Mouse (Mus musculus) frontal cortex, postnatal 14 days (tissue): ENCODE measurements at regions not wholly inside any gene's neighbourhood (a gene's known extent, or its start where the extent isn't known, plus 50 kb on each side); places are given as distances from the start of the nearest gene placed in this dataset.

Experiments
- DNase-seq, 2 experiments: peaks; one replicate each; pipeline ENCODE4 v3.0.0; 2022; ENCODE audit warnings: low spot score in 2 of 2

GRCm38 (mm10) chr15:61927385-61928120, 1004.7 kb upstream of the A1bg start:
- DNase-seq: no peak

DNA sequence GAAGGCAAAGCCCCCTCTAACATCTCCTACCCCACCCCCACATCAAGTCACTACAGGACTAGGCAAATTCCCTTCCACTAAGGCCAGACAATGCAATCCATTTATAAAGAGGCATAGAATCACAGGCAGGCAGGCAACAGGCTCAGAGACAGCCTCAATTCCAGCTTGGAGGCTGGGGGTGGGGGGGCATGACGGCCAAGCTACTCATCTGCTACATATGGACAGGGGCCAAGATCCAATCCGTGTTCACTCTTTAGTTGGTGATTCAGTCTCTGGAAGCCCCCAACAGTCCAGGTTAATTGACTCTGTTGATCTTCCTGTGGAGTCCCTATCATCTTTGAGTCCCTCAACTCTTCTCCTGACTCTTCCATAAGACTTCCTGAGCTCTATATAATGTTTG, 997.2 kb upstream of the A1bg start:
- no peak for DNase-seq

- DNase-seq: no peak
These were observed 990.8 kb upstream of the A1bg start for GRCm38 (mm10) chr15:61913546-61914160.

- no peak for DNase-seq
These were observed 982.5 kb upstream of the A1bg start for GRCm38 (mm10) chr15:61905165-61905845.

DNA sequence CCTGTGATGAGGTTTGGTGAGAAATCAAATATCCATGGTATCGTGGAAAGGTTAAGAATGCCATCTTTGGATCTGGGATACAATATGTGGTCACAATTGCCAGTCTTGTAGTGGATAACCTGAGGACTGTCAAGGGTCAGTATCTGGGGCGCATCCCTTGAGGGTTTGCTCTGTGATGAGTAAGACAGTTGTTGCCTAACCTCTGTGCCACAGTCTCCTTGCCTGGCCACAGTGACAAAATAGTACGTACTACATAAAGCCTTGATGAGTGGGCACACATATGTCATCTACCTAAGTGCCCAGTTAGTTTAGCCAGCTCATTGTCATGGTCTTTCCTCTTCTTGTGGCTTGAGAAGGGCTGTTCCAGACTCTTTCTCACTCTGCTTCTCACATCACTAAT, 977.0 kb upstream of the A1bg start:
- no peak for DNase-seq

- no peak for DNase-seq
These were observed 974.8 kb upstream of the A1bg start for GRCm38 (mm10) chr15:61897566-61897965.

DNA sequence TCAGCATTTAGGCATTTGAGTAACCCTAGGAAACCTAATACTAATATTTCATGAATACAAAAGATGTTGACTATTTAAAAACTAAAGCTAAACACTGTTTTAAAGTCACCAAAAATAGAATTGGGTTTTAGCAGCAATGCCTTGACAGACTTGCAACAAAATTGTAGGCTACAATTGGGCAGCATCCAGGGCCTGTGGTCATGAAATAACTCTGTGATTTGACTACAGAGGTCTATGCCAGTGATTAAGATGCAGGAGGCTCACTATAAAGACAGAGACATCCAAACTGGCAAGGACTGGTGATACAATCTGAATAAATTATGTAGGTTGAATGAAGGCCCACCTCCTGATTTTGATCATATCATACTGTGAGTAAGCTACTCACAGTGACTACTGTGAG, 967.5 kb upstream of the A1bg start:
- DNase-seq: no peak

GRCm38 (mm10) chr15:61888569-61889326, 965.9 kb upstream of the A1bg start:
- DNase-seq: no peak

DNA sequence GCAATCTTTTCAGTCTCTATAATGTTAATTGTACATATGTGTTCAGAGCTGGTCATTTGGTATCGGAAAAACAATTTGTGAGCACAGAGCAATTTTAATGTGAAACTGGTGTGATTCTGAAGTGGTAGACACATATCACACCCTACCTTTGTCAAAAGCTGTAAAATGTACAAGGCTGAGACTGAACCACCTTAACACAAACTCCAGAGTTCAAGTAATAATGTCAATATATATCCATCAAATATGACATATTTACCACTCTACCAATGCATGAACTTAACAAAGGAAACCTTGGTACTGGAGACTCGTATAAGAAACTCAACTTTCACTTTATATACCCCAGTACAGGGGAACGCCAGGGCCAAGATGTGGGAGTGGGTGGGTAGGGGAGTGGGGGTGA, 956.6 kb upstream of the A1bg start:
- no peak for DNase-seq

- DNase-seq: no peak
These were observed 950.2 kb upstream of the A1bg start for GRCm38 (mm10) chr15:61873047-61873446.

GRCm38 (mm10) chr15:61860759-61861158, 937.9 kb upstream of the A1bg start:
- DNase-seq: no peak

DNA sequence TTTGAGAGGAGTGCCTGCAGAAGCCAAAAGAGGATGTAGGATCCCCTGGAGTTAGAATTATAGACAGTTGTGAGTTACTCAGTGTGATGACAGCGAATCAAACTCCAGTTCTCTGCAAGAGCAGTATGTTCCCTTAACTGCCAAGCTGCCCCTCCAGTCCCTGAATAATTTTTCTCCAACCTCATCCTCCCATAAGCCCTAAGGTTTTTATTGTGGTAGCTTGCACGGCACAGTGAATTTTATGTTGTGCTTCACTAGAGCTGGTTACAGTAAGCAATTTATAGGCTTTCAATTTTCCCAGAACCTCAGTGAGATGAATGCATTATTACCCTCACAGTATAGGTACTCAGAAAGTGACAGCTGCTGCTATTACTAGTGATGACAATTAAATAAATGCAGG, 933.1 kb upstream of the A1bg start:
- no peak for DNase-seq

DNA sequence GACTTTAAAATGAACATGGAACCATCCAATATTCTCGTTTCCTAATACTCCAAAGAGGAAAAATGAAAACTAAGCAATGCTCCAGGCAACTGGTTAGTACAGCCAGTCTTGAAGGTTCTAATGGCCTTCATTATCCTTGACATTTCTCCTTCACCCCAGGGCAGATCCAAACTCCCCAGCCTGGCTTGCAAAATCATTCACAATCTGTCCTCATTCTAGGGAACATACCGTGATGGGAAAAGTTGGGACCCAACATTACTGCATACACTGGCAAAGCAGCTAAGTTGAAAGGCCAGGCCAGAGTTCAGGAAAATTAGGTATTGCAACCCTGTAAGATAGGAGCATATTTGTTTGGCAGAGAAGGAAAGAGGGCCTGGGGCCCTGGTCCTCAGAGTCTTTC, 889.9 kb upstream of the A1bg start:
- no peak for DNase-seq

DNA sequence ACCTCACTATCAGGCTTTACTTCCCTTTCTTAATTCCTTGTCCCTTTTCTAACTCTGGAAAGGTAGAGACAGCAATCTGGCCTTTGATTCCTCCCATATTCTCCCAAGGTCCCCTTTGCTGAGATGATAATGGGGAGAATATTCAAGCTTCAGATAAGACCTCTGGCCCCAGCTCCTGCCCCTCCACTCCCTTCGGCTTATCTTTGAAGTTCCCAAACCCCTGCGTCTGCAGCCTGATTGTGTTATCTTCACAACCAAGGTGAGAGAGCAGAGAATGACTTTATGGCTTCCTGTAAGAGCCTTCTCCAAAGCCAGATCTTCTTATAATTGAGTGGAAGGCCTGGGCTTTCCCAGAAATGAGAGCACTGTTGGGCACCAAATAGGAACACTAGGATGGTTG, 882.6 kb upstream of the A1bg start:
- DNase-seq: no peak

DNA sequence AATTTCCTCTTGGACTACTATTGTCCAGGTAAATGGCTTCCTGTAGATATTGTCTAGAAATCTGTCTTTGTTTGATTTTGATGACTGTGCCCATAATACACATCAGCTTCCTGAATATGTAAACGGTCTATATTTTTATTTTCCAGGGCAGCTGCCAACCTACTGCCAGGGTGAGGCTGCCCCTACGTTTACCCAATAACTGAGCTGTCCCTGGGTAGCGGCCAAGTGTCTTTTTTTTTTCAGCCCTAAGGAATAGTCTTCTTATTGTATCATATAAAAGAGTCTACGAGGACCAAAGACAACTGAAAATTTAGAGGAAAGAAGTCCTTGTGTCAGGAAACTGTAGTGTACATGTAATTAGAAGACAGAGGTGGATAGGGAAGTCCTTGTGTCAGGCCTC, 877.3 kb upstream of the A1bg start:
- DNase-seq: no peak

DNA sequence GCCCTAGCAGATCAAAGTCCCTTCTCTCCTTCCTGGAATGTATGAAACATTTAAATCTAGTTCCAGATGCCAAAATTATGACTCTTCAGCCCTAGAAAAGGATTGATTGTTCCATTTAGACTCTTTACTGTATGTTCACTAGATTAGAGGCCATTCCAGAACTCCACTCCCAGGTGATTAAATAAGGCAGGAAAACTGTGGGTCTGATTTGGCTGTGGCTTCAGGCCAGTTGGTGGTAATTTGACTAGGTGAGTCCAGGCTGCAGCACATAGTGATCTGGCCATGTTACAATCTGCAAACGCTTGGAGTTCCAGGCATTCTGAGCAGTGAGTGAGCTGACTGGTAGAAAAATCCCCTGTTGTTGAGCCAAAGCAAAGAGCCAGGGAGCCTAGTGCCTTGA, 875.0 kb upstream of the A1bg start:
- no peak for DNase-seq

GRCm38 (mm10) chr15:61794506-61794905, 871.7 kb upstream of the A1bg start:
- no peak for DNase-seq

GRCm38 (mm10) chr15:61789847-61790562, 867.2 kb upstream of the A1bg start:
- no peak for DNase-seq

DNA sequence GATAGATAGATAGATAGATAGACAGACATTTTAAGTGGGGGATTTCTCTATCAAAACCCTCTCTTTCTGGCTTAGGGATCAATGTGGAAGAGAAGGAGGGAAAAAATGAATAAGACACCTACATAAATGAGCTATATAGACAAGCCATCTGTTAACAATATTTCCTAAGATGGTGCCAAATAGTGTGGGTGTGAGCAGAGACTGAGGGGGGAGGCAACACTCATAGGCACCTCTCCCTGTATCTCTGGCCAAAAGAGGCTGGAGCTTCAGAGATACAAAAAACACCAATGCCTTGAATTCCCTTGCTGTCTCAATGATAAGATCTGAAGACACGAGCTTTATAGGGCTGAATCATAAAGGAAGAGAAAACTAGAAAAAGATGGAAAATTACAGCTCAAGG, 864.2 kb upstream of the A1bg start:
- DNase-seq: no peak

GRCm38 (mm10) chr15:61781531-61781930, 858.7 kb upstream of the A1bg start:
- DNase-seq: no peak

- DNase-seq: no peak
These were observed 850.2 kb upstream of the A1bg start for GRCm38 (mm10) chr15:61772996-61773395.
